Mouse (Mus musculus) midbrain, embryonic 13.5 days (tissue): ENCODE measurements around the gene Dock4. TPM values are rescaled to one million over a fixed set of nuclear protein-coding genes. Genes with fewer than 3 reads are reported as not detected.
A peak's percentile ranks its signal among the peaks of the same experiment; 100 is the strongest.

ENCODE experiments used
- ATAC-seq: fragments of 200-750 bp; cut with Nextera tagmentation; 2 replicates; pipeline ENCODE4 v1.8.0; 2017; ENCODE audit warnings: mild to moderate bottlenecking, moderate TSS enrichment, moderate library complexity
- H3K27ac ChIP-seq: fragments of 300-500 bp; sonication (generic); 2 replicates; pipeline ENCODE4 v1.5.1; 2015; ENCODE audit warnings: inconsistent platforms, mild to moderate bottlenecking, moderate library complexity
- H3K27me3 ChIP-seq: fragments of 300-500 bp; sonication (generic); 2 replicates; pipeline ENCODE4 v1.6.1; 2015; ENCODE audit warnings: mild to moderate bottlenecking, inconsistent platforms
- H3K36me3 ChIP-seq: fragments of 300-500 bp; sonication (generic); 2 replicates; pipeline ENCODE4 v1.6.1; 2015; ENCODE audit warnings: mild to moderate bottlenecking, inconsistent platforms
- H3K4me1 ChIP-seq: fragments of 300-500 bp; sonication (generic); replicated peaks from 2 replicates; pipeline ENCODE4 v1.6.1; 2015; ENCODE audit warnings: inconsistent platforms
- H3K4me2 ChIP-seq: fragments of 300-500 bp; sonication (generic); replicated peaks from 2 replicates; pipeline ENCODE4 v1.6.1; 2015; ENCODE audit warnings: moderate library complexity, mild to moderate bottlenecking, inconsistent platforms
- H3K4me3 ChIP-seq: fragments of 300-500 bp; sonication (generic); replicated peaks from 2 replicates; pipeline ENCODE4 v1.5.1; 2015; ENCODE audit warnings: mild to moderate bottlenecking, inconsistent platforms
- H3K9ac ChIP-seq: fragments of 300-500 bp; sonication (generic); replicated peaks from 2 replicates; pipeline ENCODE4 v1.6.1; 2015; ENCODE audit warnings: mild to moderate bottlenecking, inconsistent platforms
- H3K9me3 ChIP-seq: fragments of 300-500 bp; sonication (generic); 2 replicates; pipeline ENCODE4 v1.6.1; 2016; ENCODE audit warnings: mild to moderate bottlenecking, inconsistent platforms
- WGBS: fragments of 180-500 bp; shearing (Covaris S2); methylation state at CpG from one replicate; pipeline ENCODE4 v1.1.7; 2015; 5-methylcytosine and 5-hydroxymethylcytosine counted together
- polyA plus RNA-seq: library from polyadenylated mRNA; unstranded; fragments of >200 nt; fragmentation: Nextera tagmentation; extraction: Ambion mirVana; gene quantifications from 2 replicates; pipeline ENCODE4 v1.2.1, GENCODE M21; 2015

The Dock4 gene
- polyA plus RNA-seq, 1 experiment from 2014 or later, result 38.4 TPM

GRCm38 (mm10) chr12:40558600-40558999, 112.8 kb downstream of the Dock4 start:
- WGBS, result 74% methylated on average over 3 of the region's 3 CpGs

GRCm38 (mm10) chr12:40559103-40559502, 113.4 kb downstream of the Dock4 start:
- no peak overlapping the region for H3K4me3 ChIP-seq
- no peaks in the 10 kb centered on the region for H3K36me3 ChIP-seq
- H3K9me3 ChIP-seq, result no peaks in the 10 kb centered on the region
- WGBS, result 91% methylated on average over 11 of the region's 11 CpGs
- H3K4me2 ChIP-seq, result no peak overlapping the region
- H3K27me3 ChIP-seq, result no peaks in the 10 kb centered on the region
- no peak overlapping the region for H3K9ac ChIP-seq
- H3K27ac ChIP-seq, result no peak overlapping the region
- no peak for ATAC-seq
- H3K4me1 ChIP-seq, result no peaks in the 10 kb centered on the region; the same call in 1 of the 2 replicates

More at GRCm38 (mm10) chr12:40558600-40558999, 112.8 kb downstream of the Dock4 start:
- no peak for ATAC-seq
- no peak overlapping the region for H3K4me2 ChIP-seq
- no peaks in the 10 kb centered on the region for H3K27me3 ChIP-seq
- H3K4me1 ChIP-seq, result no peaks in the 10 kb centered on the region; the same call in 1 of the 2 replicates
- H3K4me3 ChIP-seq, result no peak overlapping the region
- no peak overlapping the region for H3K9ac ChIP-seq
- H3K9me3 ChIP-seq, result no peaks in the 10 kb centered on the region
- H3K36me3 ChIP-seq, result no peaks in the 10 kb centered on the region
- H3K27ac ChIP-seq, result no peak overlapping the region

GRCm38 (mm10) chr12:40563703-40564102, 118.0 kb downstream of the Dock4 start:
- no peak overlapping the region for H3K4me3 ChIP-seq
- no peaks in the 10 kb centered on the region; the same call in 1 of the 2 replicates for H3K4me1 ChIP-seq
- 83% methylated on average over 1 of the region's 1 CpGs for WGBS
- H3K4me2 ChIP-seq, result no peak overlapping the region
- no peak overlapping the region for H3K27ac ChIP-seq
- ATAC-seq, result no peak
- no peaks in the 10 kb centered on the region for H3K36me3 ChIP-seq
- no peak overlapping the region for H3K9ac ChIP-seq
- no peaks in the 10 kb centered on the region for H3K27me3 ChIP-seq
- no peaks in the 10 kb centered on the region for H3K9me3 ChIP-seq

- 86% methylated on average over 2 of the region's 2 CpGs for WGBS
- Histone ChIP-seq H3K27me3 (no peaks in the 10 kb centered on the region), H3K9ac (no peak overlapping the region), H3K4me2 (no peak overlapping the region), H3K36me3 (no peaks in the 10 kb centered on the region), H3K9me3 (no peaks in the 10 kb centered on the region), H3K27ac (no peak overlapping the region), H3K4me1 (no peaks in the 10 kb centered on the region; the same call in 1 of the 2 replicates), H3K4me3 (no peak overlapping the region)
- no peak for ATAC-seq
These were observed 118.5 kb downstream of the Dock4 start for GRCm38 (mm10) chr12:40564261-40564660.

GRCm38 (mm10) chr12:40568365-40568885, 122.7 kb downstream of the Dock4 start:
- WGBS, result 82% methylated on average over 4 of the region's 4 CpGs

GRCm38 (mm10) chr12:40568971-40569968, 123.5 kb downstream of the Dock4 start:
- H3K4me1 ChIP-seq, result 0 out of 2 replicates have a peak, but pooled peaks cover 3% of the 10 kb centered on the region
- ATAC-seq, result no peak
- H3K27ac ChIP-seq, result no peak overlapping the region
- H3K9me3 ChIP-seq, result no peaks in the 10 kb centered on the region
- no peaks in the 10 kb centered on the region for H3K36me3 ChIP-seq
- no peaks in the 10 kb centered on the region for H3K27me3 ChIP-seq
- no peak overlapping the region for H3K4me2 ChIP-seq
- no peak overlapping the region for H3K9ac ChIP-seq
- no peak overlapping the region for H3K4me3 ChIP-seq
- WGBS, result 81% methylated on average over 9 of the region's 9 CpGs

More at GRCm38 (mm10) chr12:40568365-40568885, 122.7 kb downstream of the Dock4 start:
- no peak for ATAC-seq
- Histone ChIP-seq H3K4me2 (no peak overlapping the region), H3K36me3 (no peaks in the 10 kb centered on the region), H3K9ac (no peak overlapping the region), H3K27me3 (no peaks in the 10 kb centered on the region), H3K4me1 (no peaks in the 10 kb centered on the region), H3K4me3 (no peak overlapping the region), H3K27ac (no peak overlapping the region), H3K9me3 (no peaks in the 10 kb centered on the region)

GRCm38 (mm10) chr12:40570250-40570649, 124.5 kb downstream of the Dock4 start:
- Histone ChIP-seq H3K4me3 (no peak overlapping the region), H3K4me1 (0 out of 2 replicates have a peak, but pooled peaks cover 3% of the 10 kb centered on the region), H3K27ac (no peak overlapping the region), H3K9ac (no peak overlapping the region), H3K4me2 (no peak overlapping the region), H3K27me3 (no peaks in the 10 kb centered on the region), H3K9me3 (no peaks in the 10 kb centered on the region), H3K36me3 (no peaks in the 10 kb centered on the region)
- 61% methylated on average over 1 of the region's 1 CpGs for WGBS
- no peak for ATAC-seq

- Histone ChIP-seq H3K4me1 (0 out of 2 replicates have a peak, but pooled peaks cover 3% of the 10 kb centered on the region), H3K27me3 (no peaks in the 10 kb centered on the region), H3K4me3 (no peak overlapping the region), H3K27ac (no peak overlapping the region), H3K9me3 (no peaks in the 10 kb centered on the region), H3K36me3 (no peaks in the 10 kb centered on the region), H3K9ac (no peak overlapping the region), H3K4me2 (no peak overlapping the region)
- no peak for ATAC-seq
- 76% methylated on average over 3 of the region's 3 CpGs for WGBS
These were observed 128.3 kb downstream of the Dock4 start for GRCm38 (mm10) chr12:40574051-40574450.

GRCm38 (mm10) chr12:40576749-40577148, 131.0 kb downstream of the Dock4 start:
- Histone ChIP-seq H3K27ac (no peak overlapping the region), H3K9me3 (no peaks in the 10 kb centered on the region), H3K36me3 (no peaks in the 10 kb centered on the region), H3K27me3 (no peaks in the 10 kb centered on the region), H3K9ac (no peak overlapping the region), H3K4me3 (no peak overlapping the region), H3K4me2 (no peak overlapping the region), H3K4me1 (peaks cover 10% of the 10 kb centered on the region)
- 74% methylated on average over 2 of the region's 2 CpGs for WGBS
- ATAC-seq, result no peak

- Histone ChIP-seq H3K9me3 (no peaks in the 10 kb centered on the region), H3K27ac (no peak overlapping the region), H3K4me3 (no peak overlapping the region), H3K9ac (no peak overlapping the region), H3K4me1 (peaks cover 7% of the 10 kb centered on the region), H3K36me3 (no peaks in the 10 kb centered on the region), H3K27me3 (no peaks in the 10 kb centered on the region), H3K4me2 (no peak overlapping the region)
- 33% methylated on average over 2 of the region's 2 CpGs for WGBS
- 0 out of 2 replicates have a peak, but pooled peaks have one; percentile 24 for ATAC-seq
These were observed 134.6 kb downstream of the Dock4 start for GRCm38 (mm10) chr12:40580351-40580750.

- no peaks in the 10 kb centered on the region for H3K36me3 ChIP-seq
- no peak overlapping the region for H3K4me2 ChIP-seq
- ATAC-seq, result no peak
- WGBS, result 78% methylated on average over 3 of the region's 3 CpGs
- H3K4me1 ChIP-seq, result peaks cover 7% of the 10 kb centered on the region
- no peaks in the 10 kb centered on the region for H3K27me3 ChIP-seq
- H3K9me3 ChIP-seq, result no peaks in the 10 kb centered on the region
- no peak overlapping the region for H3K27ac ChIP-seq
- no peak overlapping the region for H3K9ac ChIP-seq
- H3K4me3 ChIP-seq, result no peak overlapping the region
These were observed 135.3 kb downstream of the Dock4 start for GRCm38 (mm10) chr12:40581037-40581436.

- H3K4me2 ChIP-seq, result no peak overlapping the region
- H3K4me1 ChIP-seq, result peaks cover 7% of the 10 kb centered on the region
- no peaks in the 10 kb centered on the region for H3K36me3 ChIP-seq
- no peak overlapping the region for H3K9ac ChIP-seq
- no peaks in the 10 kb centered on the region for H3K9me3 ChIP-seq
- no peak for ATAC-seq
- no peak overlapping the region for H3K27ac ChIP-seq
- WGBS, result 76% methylated on average over 5 of the region's 5 CpGs
- no peak overlapping the region for H3K4me3 ChIP-seq
- no peaks in the 10 kb centered on the region for H3K27me3 ChIP-seq
These were observed 136.3 kb downstream of the Dock4 start for GRCm38 (mm10) chr12:40582059-40582458.
